In the genomic region with DNA sequence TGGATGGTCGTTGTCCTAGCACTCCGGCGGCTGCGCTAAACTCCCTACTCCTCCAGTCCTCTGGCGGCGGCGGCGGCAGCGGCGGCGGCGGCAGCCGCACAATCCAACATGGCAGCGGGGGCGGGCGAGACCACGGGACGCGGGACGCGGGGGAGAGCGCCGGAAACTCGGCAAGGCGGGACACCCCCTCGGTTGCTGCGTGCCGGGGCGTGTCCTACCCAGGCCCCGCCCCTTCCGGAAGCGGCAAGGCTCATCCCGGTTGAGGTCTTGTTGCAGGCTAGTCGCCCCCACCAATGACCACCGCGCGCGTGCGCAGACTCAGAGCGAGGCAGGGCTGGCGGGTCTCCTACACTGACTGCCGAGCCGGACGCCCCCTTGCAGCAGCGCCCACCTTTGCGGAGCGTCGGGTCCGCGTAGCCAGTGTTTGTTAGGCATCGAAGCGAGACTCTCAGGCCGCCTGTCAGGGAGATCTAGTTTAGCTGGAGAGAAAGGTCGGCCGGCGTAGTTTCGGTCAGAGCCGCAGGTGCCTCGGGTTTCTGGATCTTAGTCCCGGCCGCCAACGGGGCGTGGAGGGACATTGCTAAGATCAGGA, we compare ENCODE assay signal across 7 mouse cellular contexts. TPM values are rescaled to one million over a fixed set of nuclear protein-coding genes. Genes with fewer than 3 reads are reported as not detected.
DNase-seq lines count a peak whose midpoint lies in the region; ATAC-seq and TF ChIP-seq lines count a peak whose summit lies in the region.

TSS of gene Wasl (minus strand) at position 143 of the 592 bp plus-strand sequence.

- H3K4me2 ChIP-seq in intestine, postnatal 0 days (replicated peaks; ENCODE audit: low read depth): peak within 1 kb of the TSS; percentile 75
- peak within 1 kb of the TSS; percentile 90 for H3K4me2 ChIP-seq in midbrain, embryonic 12.5 days (replicated peaks)

- under 1% methylated on average over 63 of the region's 63 CpGs for WGBS in embryonic facial prominence, embryonic 10.5 days
- under 1% methylated on average over 61 of the region's 63 CpGs for WGBS in intestine, postnatal 0 days
- WGBS in midbrain, embryonic 12.5 days: under 1% methylated on average over 61 of the region's 63 CpGs
- WGBS in small intestine, adult 2 months: under 1% methylated on average over 62 of the region's 63 CpGs

- H3K27ac ChIP-seq in embryonic facial prominence, embryonic 10.5 days (replicated peaks): peak within 1 kb of the TSS; percentile 95
- H3K27ac ChIP-seq in intestine, postnatal 0 days (ENCODE audit: low read depth, low read length): peak within 1 kb of the TSS; percentile 95
- peak within 1 kb of the TSS; percentile 97 for H3K27ac ChIP-seq in midbrain, embryonic 12.5 days (replicated peaks)
- peak within 1 kb of the TSS; percentile 82 for H3K27ac ChIP-seq in small intestine, adult 2 months (ENCODE audit: insufficient read depth, low read depth, low read length)

- peak; percentile 26; the same call in 1 of the 2 replicates for TF ChIP-seq CTCF in intestine, postnatal 0 days (IDR thresholded peaks at IDR 0.05; ENCODE audit: low read depth)
- no peak for TF ChIP-seq CTCF in small intestine, adult 2 months (IDR thresholded peaks at IDR 0.05; ENCODE audit: extremely low read depth, insufficient read length, insufficient replicate concordance, low read depth, low read length)

- intact Hi-C loops in left cerebral cortex, postnatal 4 days (cut with DNase I): loop anchor here (10.0 kb wide), 1 partner anchor 290 kb away; the partner anchor contains the start of gene Tmem229a

- peak; percentile 36; the same call in 1 of the 2 replicates for TF ChIP-seq POLR2A in small intestine, adult 2 months (IDR thresholded peaks at IDR 0.05; ENCODE audit: low read depth, low read length)

- H3K27me3 ChIP-seq in embryonic facial prominence, embryonic 10.5 days (replicated peaks; ENCODE audit: low read depth, poor library complexity, severe bottlenecking): no peaks in the 10 kb centered on the region
- H3K27me3 ChIP-seq in intestine, postnatal 0 days (replicated peaks; ENCODE audit: control insufficient read depth, insufficient read depth, low read length): no peaks in the 10 kb centered on the region
- no peaks in the 10 kb centered on the region for H3K27me3 ChIP-seq in midbrain, embryonic 12.5 days
- no peaks in the 10 kb centered on the region for H3K27me3 ChIP-seq in small intestine, adult 2 months (ENCODE audit: control insufficient read depth, insufficient read depth, low read length)

- no peaks in the 10 kb centered on the region for H3K9me3 ChIP-seq in embryonic facial prominence, embryonic 10.5 days
- H3K9me3 ChIP-seq in intestine, postnatal 0 days (ENCODE audit: control insufficient read depth): no peaks in the 10 kb centered on the region
- no peaks in the 10 kb centered on the region for H3K9me3 ChIP-seq in midbrain, embryonic 12.5 days

- DNase-seq in adrenal gland, postnatal 10 days: peak; percentile 99
- DNase-seq in embryonic facial prominence, embryonic 10.5 days (ENCODE audit: low spot score): peak; percentile 100
- peak; percentile 59 for DNase-seq in gonadal fat pad, adult 2 months (ENCODE audit: low read depth)
- peak; percentile 99 for DNase-seq in left cerebral cortex, postnatal 4 days

- peaks cover 9% of the 10 kb centered on the region for H3K36me3 ChIP-seq in embryonic facial prominence, embryonic 10.5 days (replicated peaks)
- no peaks in the 10 kb centered on the region for H3K36me3 ChIP-seq in intestine, postnatal 0 days (ENCODE audit: control insufficient read depth, insufficient read depth)
- no peaks in the 10 kb centered on the region for H3K36me3 ChIP-seq in midbrain, embryonic 12.5 days
- H3K36me3 ChIP-seq in small intestine, adult 2 months (ENCODE audit: control insufficient read depth, insufficient read depth, low read length): no peaks in the 10 kb centered on the region

- H3K4me3 ChIP-seq in embryonic facial prominence, embryonic 10.5 days: peak within 1 kb of the TSS; percentile 98
- H3K4me3 ChIP-seq in intestine, postnatal 0 days (ENCODE audit: low read depth, low read length): peak within 1 kb of the TSS; percentile 97
- peak within 1 kb of the TSS; percentile 96 for H3K4me3 ChIP-seq in midbrain, embryonic 12.5 days
- peak within 1 kb of the TSS; percentile 88 for H3K4me3 ChIP-seq in small intestine, adult 2 months (ENCODE audit: low read depth, low read length)

- peaks cover 19% of the 10 kb centered on the region for H3K4me1 ChIP-seq in embryonic facial prominence, embryonic 10.5 days
- 0 out of 2 replicates have a peak, but pooled peaks cover 3% of the 10 kb centered on the region for H3K4me1 ChIP-seq in intestine, postnatal 0 days (replicated peaks; ENCODE audit: control insufficient read depth, insufficient read depth, low read length)
- H3K4me1 ChIP-seq in midbrain, embryonic 12.5 days: peaks cover 13% of the 10 kb centered on the region
- peaks cover 7% of the 10 kb centered on the region; the same call in 1 of the 2 replicates for H3K4me1 ChIP-seq in small intestine, adult 2 months (ENCODE audit: control insufficient read depth, insufficient read depth, insufficient read length, low read length)

- ATAC-seq in intestine, postnatal 0 days: peak; percentile 98
- peak; percentile 99 for ATAC-seq in midbrain, embryonic 12.5 days (ENCODE audit: low FRiP score, low read depth)

- H3K9ac ChIP-seq in intestine, postnatal 0 days (ENCODE audit: low read depth, low read length): peak within 1 kb of the TSS; percentile 97
- peak within 1 kb of the TSS; percentile 96 for H3K9ac ChIP-seq in midbrain, embryonic 12.5 days (replicated peaks)

RNA-seq across cellular contexts. Expression of gene Wasl, which starts in this region (rescaled TPM):
- 10 to 100 TPM; 48.4 to 53.4 TPM for total RNA-seq in adrenal gland, postnatal 10 days (2021)
- 60.6 and 65.5 TPM in 2 replicates for polyA plus RNA-seq in embryonic facial prominence, embryonic 10.5 days (2016; fragmentation: Nextera tagmentation; extraction: Ambion mirVana)
- polyA plus RNA-seq in gonadal fat pad, adult 2 months (2012; rRNA removed): 21.8 and 57.0 TPM in 2 replicates
- polyA plus RNA-seq in intestine, postnatal 0 days (2015; fragmentation: Nextera tagmentation; extraction: Ambion mirVana): 103 and 120 TPM in 2 replicates
- 10 to 100 TPM; 44.0 to 44.3 TPM for total RNA-seq in left cerebral cortex, postnatal 4 days (2021)
- polyA plus RNA-seq in midbrain, embryonic 12.5 days (2016; fragmentation: Nextera tagmentation; extraction: Ambion mirVana): 72.9 and 76.2 TPM in 2 replicates
- polyA plus RNA-seq in small intestine, adult 2 months (2012; rRNA removed): 75.0 and 198 TPM in 2 replicates

Comparison
In these comparisons a context has a peak if more than half of its experiments do, and no peak if none do; other contexts are left out.
1. Peak in every context shown above with its lines: DNase-seq, ATAC-seq, H3K4me3 ChIP-seq and H3K27ac ChIP-seq.